ENCODE assay signal across 8 mouse cellular contexts in the genomic region with DNA sequence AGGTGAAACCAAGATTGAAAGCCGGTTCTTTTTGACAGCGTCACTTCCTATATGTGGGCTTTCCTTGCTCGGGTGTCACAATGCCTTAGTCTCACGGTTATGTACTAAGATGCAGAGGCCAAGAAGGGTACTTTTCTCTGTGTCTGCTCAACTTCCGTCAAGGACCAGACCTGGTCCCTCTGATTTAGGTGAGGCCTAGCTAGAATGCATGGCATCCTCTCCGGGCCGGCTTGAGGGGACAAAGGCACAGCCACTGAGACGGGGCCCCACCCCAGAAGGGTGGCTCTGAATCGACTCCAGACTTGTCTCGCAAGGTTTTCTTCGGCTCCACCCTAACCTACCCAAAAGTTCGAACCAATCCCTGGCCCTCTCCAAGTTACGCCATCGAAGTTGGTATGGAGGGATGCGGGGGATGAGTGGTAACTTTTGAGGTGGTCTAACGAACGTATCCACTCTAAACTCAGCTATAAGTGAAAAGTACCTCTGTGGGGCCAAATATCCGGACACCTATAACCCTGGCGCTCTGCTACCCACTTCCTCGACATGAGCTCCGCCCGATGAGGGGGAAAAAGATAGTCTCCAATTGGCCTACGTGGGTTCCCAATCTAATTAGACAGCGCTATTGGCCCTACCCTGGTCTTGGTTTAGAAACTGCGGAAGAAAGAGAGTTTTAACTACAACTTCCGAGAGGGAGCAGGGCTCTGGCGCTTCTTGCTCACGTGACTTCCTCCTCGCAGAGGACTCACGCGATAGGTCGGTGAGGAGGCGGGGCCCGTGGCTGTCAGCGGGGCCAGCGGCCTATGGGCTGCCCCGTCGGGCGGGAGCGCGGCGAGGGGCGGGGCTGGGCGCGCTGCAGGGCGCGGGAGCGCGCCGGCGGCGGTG. TPM values are rescaled to one million over a fixed set of nuclear protein-coding genes. Genes with fewer than 3 reads are reported as not detected.
DNase-seq lines count a peak whose midpoint lies in the region; ATAC-seq lines count a peak whose summit lies in the region.

Nfatc3 (plus strand) TSS at position 110 of the 882 bp plus-strand sequence.

- no peaks in the 10 kb centered on the region for H3K9me3 ChIP-seq in hindbrain, embryonic 14.5 days (ENCODE audit: control insufficient read depth, low read length)

- peaks cover 28% of the 10 kb centered on the region for H3K4me1 ChIP-seq in hindbrain, embryonic 14.5 days (replicated peaks; ENCODE audit: control insufficient read depth, insufficient read depth, low read length)

- peak; percentile 99 for DNase-seq in R1 (ENCODE audit: low read depth, low spot score)
- DNase-seq in cerebellum, postnatal 25 days, result peak; percentile 93 to 98
- DNase-seq in frontal cortex, postnatal 25 days (ENCODE audit: low spot score in 2 of 2), result peak; percentile 81 to 87
- peak; percentile 95 for DNase-seq in hindbrain, embryonic 14.5 days (ENCODE audit: low spot score)
- peak; percentile 92 to 95 for DNase-seq in layer of hippocampus, postnatal 36 days
- peak; percentile 98 for DNase-seq in lung, postnatal 36 days
- peak; percentile 97 for DNase-seq in retina, postnatal 1 day
- peak; percentile 59 to 95 for DNase-seq in urinary bladder, adult 18-20 months (ENCODE audit: low spot score in 2 of 2)

- H3K36me3 ChIP-seq in hindbrain, embryonic 14.5 days (replicated peaks; ENCODE audit: control insufficient read depth, insufficient read depth), result peaks cover 6% of the 10 kb centered on the region; the same call in 1 of the 2 replicates

- H3K27me3 ChIP-seq in hindbrain, embryonic 14.5 days (ENCODE audit: control insufficient read depth, insufficient read depth, low read length), result no peaks in the 10 kb centered on the region

- H3K4me2 ChIP-seq in hindbrain, embryonic 14.5 days (replicated peaks), result peak within 1 kb of the TSS; percentile 78

- 1% methylated on average over 47 of the region's 52 CpGs for WGBS in hindbrain, embryonic 14.5 days

- peak within 1 kb of the TSS; percentile 81 for H3K9ac ChIP-seq in hindbrain, embryonic 14.5 days

- peak; percentile 98 for ATAC-seq in hindbrain, embryonic 14.5 days (ENCODE audit: low FRiP score)

- H3K27ac ChIP-seq in hindbrain, embryonic 14.5 days, result peak within 1 kb of the TSS; percentile 89

- H3K4me3 ChIP-seq in hindbrain, embryonic 14.5 days (replicated peaks; ENCODE audit: low read length), result peak within 1 kb of the TSS; percentile 78

RNA-seq across cellular contexts. Expression of gene Nfatc3, which starts in this region (rescaled TPM):
- polyA plus RNA-seq in hindbrain, embryonic 14.5 days (2014; fragmentation: Nextera tagmentation; extraction: Ambion mirVana), result 2.5 and 2.6 TPM in 2 replicates
- 10 to 100 TPM; 11.1 to 11.9 TPM for total RNA-seq in layer of hippocampus, postnatal 36 days (2021)

Comparison
In these comparisons a context has a peak if more than half of its experiments do, and no peak if none do; other contexts are left out.
1. Peak in every context shown above with its lines: DNase-seq, ATAC-seq, H3K4me3 ChIP-seq and H3K27ac ChIP-seq.